Mouse (Mus musculus) G1E-ER4 (cell line): Measurements from ENCODE around the gene Rabep2. TPM values are rescaled to one million over a fixed set of nuclear protein-coding genes. Genes with fewer than 3 reads are reported as not detected.

ENCODE experiments used
- GATA1 ChIP-seq: IDR thresholded peaks from one replicate; pipeline ENCODE4 v1.8.0; 2012; ENCODE audit warnings: low read length, inconsistent platforms
- polyA plus RNA-seq: library from polyadenylated mRNA; stranded (reverse); fragments of >175 nt; gene quantifications from 2 replicates; pipeline ENCODE4 v1.2.3, GENCODE M21; 2012

The Rabep2 gene
- polyA plus RNA-seq, 1 experiment: 38.5 TPM

GRCm38 (mm10) chr7:126456382-126457266 lies 28.1 kb downstream of the Rabep2 start:
- TF ChIP-seq GATA1: no peak

- TF ChIP-seq GATA1: no peak
Observed at GRCm38 (mm10) chr7:126458225-126458624, 29.7 kb downstream of the Rabep2 start.

GRCm38 (mm10) chr7:126458844-126459618 lies 30.5 kb downstream of the Rabep2 start:
- TF ChIP-seq GATA1: no peak

- no peak for TF ChIP-seq GATA1
Observed at GRCm38 (mm10) chr7:126460623-126461399, 32.3 kb downstream of the Rabep2 start.

GRCm38 (mm10) chr7:126461626-126462025 lies 33.1 kb downstream of the Rabep2 start:
- no peak for TF ChIP-seq GATA1

- no peak for TF ChIP-seq GATA1
Observed at GRCm38 (mm10) chr7:126463004-126463403, 34.4 kb downstream of the Rabep2 start, which contains the start of gene Atp2a1. TSS of gene Atp2a1 (minus strand) at chr7:126463108.

GRCm38 (mm10) chr7:126463547-126463946 lies 35.0 kb downstream of the Rabep2 start:
- TF ChIP-seq GATA1: no peak

- TF ChIP-seq GATA1: no peak
Observed at GRCm38 (mm10) chr7:126464121-126464520, 35.6 kb downstream of the Rabep2 start.

GRCm38 (mm10) chr7:126464836-126465235 lies 36.3 kb downstream of the Rabep2 start:
- no peak for TF ChIP-seq GATA1

- no peak for TF ChIP-seq GATA1
Observed at GRCm38 (mm10) chr7:126465246-126466030, 36.9 kb downstream of the Rabep2 start.

GRCm38 (mm10) chr7:126466116-126466515 lies 37.6 kb downstream of the Rabep2 start:
- no peak for TF ChIP-seq GATA1

- TF ChIP-seq GATA1: no peak
Observed at GRCm38 (mm10) chr7:126466707-126467106, 38.1 kb downstream of the Rabep2 start.

- no peak for TF ChIP-seq GATA1
Observed at GRCm38 (mm10) chr7:126467271-126467670, 38.7 kb downstream of the Rabep2 start.

GRCm38 (mm10) chr7:126467834-126468627 lies 39.5 kb downstream of the Rabep2 start:
- no peak for TF ChIP-seq GATA1
